Mouse (Mus musculus) gastrocnemius, adult 2 months (tissue): ENCODE data around the gene Them5. TPM values are rescaled to one million over a fixed set of nuclear protein-coding genes. Genes with fewer than 3 reads are reported as not detected.

ENCODE experiments used
- DNase-seq: peaks from one replicate; pipeline ENCODE4 v3.0.0; 2022
- H3K27ac ChIP-seq: fragments of 200-600 bp; 2 replicates; pipeline ENCODE4 v1.8.1; 2022; ENCODE audit warnings: mild to moderate bottlenecking
- H3K4me3 ChIP-seq: fragments of 200-600 bp; 2 replicates; pipeline ENCODE4 v1.8.1; 2022; ENCODE audit warnings: mild to moderate bottlenecking, moderate library complexity
- CTCF ChIP-seq: fragments of 200-600 bp; IDR thresholded peaks from 2 replicates; pipeline ENCODE4 v1.8.1; 2022; ENCODE audit warnings: antibody characterized with exemption, mild to moderate bottlenecking, moderate library complexity
- intact Hi-C: fragments of 180-260 bp; cut with DNase I; formaldehyde crosslinking; loops from one replicate; pipeline ENCODE4 v1.15.1; 2025
- total RNA-seq, 2 experiments: library from RNA; stranded (reverse); gene quantifications; 2 replicates each; pipeline ENCODE4 v1.2.3; 2021

Gene Them5
- total RNA-seq, 2 experiments from 2014 or later, result not detected

GRCm38 (mm10) chr3:94393049-94393448 lies 51.1 kb downstream of the Them5 start:
- intact Hi-C loops, result no loop called here
- TF ChIP-seq CTCF, result no peak
- H3K27ac ChIP-seq, result no peak overlapping the region
- DNase-seq, result no peak
- H3K4me3 ChIP-seq, result no peak overlapping the region

DNA sequence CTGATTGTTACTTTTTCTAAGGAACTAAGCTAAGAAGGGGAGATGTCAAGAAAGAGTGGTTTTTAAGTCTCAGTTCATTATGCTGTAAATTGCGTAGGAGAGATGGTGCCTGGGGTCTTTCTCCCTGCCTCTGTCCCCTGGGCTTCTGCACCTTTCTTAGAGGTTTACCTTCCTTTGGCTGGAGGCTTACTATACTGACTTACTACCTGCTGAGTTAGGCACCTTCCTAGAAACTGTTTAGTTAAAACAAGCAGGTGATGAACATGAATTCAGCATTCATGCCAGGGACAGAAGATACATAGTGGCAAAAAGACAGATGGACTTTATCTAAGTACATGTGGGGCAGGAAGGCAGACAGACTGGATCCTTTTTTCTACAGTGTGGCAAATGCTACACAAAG lies 54.4 kb downstream of the Them5 start:
- no peak for DNase-seq
- no peak overlapping the region for H3K4me3 ChIP-seq
- TF ChIP-seq CTCF, result no peak
- no peak overlapping the region for H3K27ac ChIP-seq
- intact Hi-C loops, result no loop called here

GRCm38 (mm10) chr3:94396851-94397250 lies 55.0 kb downstream of the Them5 start:
- no peak for TF ChIP-seq CTCF
- intact Hi-C loops, result no loop called here

More at GRCm38 (mm10) chr3:94396851-94397250, 55.0 kb downstream of the Them5 start:
- no peak overlapping the region for H3K27ac ChIP-seq
- no peak overlapping the region for H3K4me3 ChIP-seq
- no peak for DNase-seq

Other genes starting within 250 kb of the Them5 start
- gene Gm10696, start 163.9 kb upstream of the Them5 start, total RNA-seq, result not detected
- gene Gm5286, start 145.4 kb upstream of the Them5 start, total RNA-seq, result not detected
- gene Gm4778, start 78.1 kb upstream of the Them5 start, total RNA-seq, result not detected
- 10 to 100 TPM in 1 of 2 experiments, 1 to 10 TPM in 1; 7.5 to 10.8 TPM for gene Them4, start 32.0 kb upstream of the Them5 start, total RNA-seq
- gene C2cd4d, start 20.3 kb downstream of the Them5 start, total RNA-seq, result not detected
- 10 to 100 TPM; 97.8 to 99.7 TPM for gene Rorc, start 30.7 kb downstream of the Them5 start, total RNA-seq
- under 1 TPM; 0.31 to 0.39 TPM for gene Lingo4, start 56.4 kb downstream of the Them5 start, total RNA-seq
- 1 to 10 TPM; 2.8 to 2.9 TPM for gene Tdrkh, start 71.2 kb downstream of the Them5 start, total RNA-seq
- gene Mrpl9, start 101.2 kb downstream of the Them5 start, total RNA-seq, result 10 to 100 TPM; 29.5 to 37.2 TPM
- not detected for gene Oaz3, start 101.8 kb downstream of the Them5 start, total RNA-seq
- not detected for gene Celf3, start 136.2 kb downstream of the Them5 start, total RNA-seq
- gene Riiad1, start 138.2 kb downstream of the Them5 start, total RNA-seq, result 10 to 100 TPM; 11.2 to 11.4 TPM
- 10 to 100 TPM; 35.7 to 37.1 TPM for gene Snx27, start 240.6 kb downstream of the Them5 start, total RNA-seq